Mouse (Mus musculus) limb, embryonic 13.5 days (tissue): ENCODE measurements around the gene D17Wsu92e. TPM values are rescaled to one million over a fixed set of nuclear protein-coding genes. Genes with fewer than 3 reads are reported as not detected.
A peak's percentile ranks its signal among the peaks of the same experiment; 100 is the strongest.

Experiments used
- ATAC-seq: fragments of 200-750 bp; cut with Nextera tagmentation; 2 replicates; pipeline ENCODE4 v1.8.0; 2017; ENCODE audit warnings: low read depth, moderate number of reproducible peaks, moderate TSS enrichment; ENCODE audit not compliant: low FRiP score
- H3K27ac ChIP-seq: fragments of 300-500 bp; sonication (generic); 2 replicates; pipeline ENCODE4 v1.5.1; 2015; ENCODE audit warnings: inconsistent platforms, mild to moderate bottlenecking, moderate library complexity
- H3K27me3 ChIP-seq: fragments of 300-500 bp; sonication (generic); 2 replicates; pipeline ENCODE4 v1.6.1; 2015; ENCODE audit warnings: mild to moderate bottlenecking, inconsistent platforms
- H3K36me3 ChIP-seq: fragments of 300-500 bp; sonication (generic); 2 replicates; pipeline ENCODE4 v1.6.1; 2015; ENCODE audit warnings: inconsistent platforms, mild to moderate bottlenecking, moderate library complexity
- H3K4me1 ChIP-seq: fragments of 300-500 bp; sonication (generic); 2 replicates; pipeline ENCODE4 v1.6.1; 2015; ENCODE audit warnings: inconsistent platforms
- H3K4me2 ChIP-seq: fragments of 300-500 bp; sonication (generic); replicated peaks from 2 replicates; pipeline ENCODE4 v1.6.1; 2015; ENCODE audit warnings: inconsistent platforms, mild to moderate bottlenecking, moderate library complexity
- H3K4me3 ChIP-seq: fragments of 300-500 bp; sonication (generic); 2 replicates; pipeline ENCODE4 v1.5.1; 2015; ENCODE audit warnings: moderate library complexity, mild to moderate bottlenecking, inconsistent platforms
- H3K9ac ChIP-seq: fragments of 300-500 bp; sonication (generic); 2 replicates; pipeline ENCODE4 v1.6.1; 2015; ENCODE audit warnings: mild to moderate bottlenecking, inconsistent platforms
- H3K9me3 ChIP-seq: fragments of 300-500 bp; sonication (generic); 2 replicates; pipeline ENCODE4 v1.6.1; 2016; ENCODE audit warnings: inconsistent platforms
- WGBS: fragments of 180-500 bp; shearing (Covaris S2); methylation state at CpG from one replicate; pipeline ENCODE4 v1.1.7; 2015; 5-methylcytosine and 5-hydroxymethylcytosine counted together
- polyA plus RNA-seq: library from polyadenylated mRNA; unstranded; fragments of >200 nt; fragmentation: Nextera tagmentation; extraction: Ambion mirVana; gene quantifications from 2 replicates; pipeline ENCODE4 v1.2.1, GENCODE M21; 2015

D17Wsu92e gene
- polyA plus RNA-seq, 1 experiment from 2014 or later: 18.2 TPM

- Histone ChIP-seq H3K4me3 (no peak overlapping the region), H3K4me2 (peak overlapping the region; percentile 50), H3K36me3 (peaks cover 7% of the 10 kb centered on the region), H3K4me1 (peaks cover 57% of the 10 kb centered on the region), H3K27ac (peak overlapping the region; percentile 97), H3K9me3 (no peaks in the 10 kb centered on the region), H3K9ac (peak overlapping the region; percentile 20; the same call in 1 of the 2 replicates), H3K27me3 (no peaks in the 10 kb centered on the region)
- 10% methylated on average over 11 of the region's 11 CpGs for WGBS
- ATAC-seq: no peak
These were observed 23.0 kb downstream of the D17Wsu92e start for GRCm38 (mm10) chr17:27797341-27797872.

GRCm38 (mm10) chr17:27796780-27797179 is 23.7 kb downstream of the D17Wsu92e start:
- H3K4me2 ChIP-seq: peak overlapping the region; percentile 50

GRCm38 (mm10) chr17:27793144-27793543 is 27.3 kb downstream of the D17Wsu92e start:
- Histone ChIP-seq H3K9me3 (no peaks in the 10 kb centered on the region), H3K36me3 (peaks cover 21% of the 10 kb centered on the region), H3K27ac (no peak overlapping the region), H3K4me1 (peaks cover 37% of the 10 kb centered on the region), H3K9ac (no peak overlapping the region), H3K27me3 (no peaks in the 10 kb centered on the region), H3K4me3 (no peak overlapping the region), H3K4me2 (no peak overlapping the region)
- WGBS: 87% methylated on average over 6 of the region's 6 CpGs
- ATAC-seq: no peak

More at GRCm38 (mm10) chr17:27796780-27797179, 23.7 kb downstream of the D17Wsu92e start:
- no peak overlapping the region for H3K4me3 ChIP-seq
- peak; percentile 85 for ATAC-seq
- no peaks in the 10 kb centered on the region for H3K9me3 ChIP-seq
- WGBS: 27% methylated on average over 6 of the region's 6 CpGs
- peaks cover 7% of the 10 kb centered on the region for H3K36me3 ChIP-seq
- H3K4me1 ChIP-seq: peaks cover 57% of the 10 kb centered on the region
- H3K27me3 ChIP-seq: no peaks in the 10 kb centered on the region
- H3K9ac ChIP-seq: no peak overlapping the region
- peak overlapping the region; percentile 97; the same call in 1 of the 2 replicates for H3K27ac ChIP-seq

- Histone ChIP-seq H3K9me3 (no peaks in the 10 kb centered on the region), H3K36me3 (peaks cover 21% of the 10 kb centered on the region), H3K9ac (no peak overlapping the region), H3K4me3 (no peak overlapping the region), H3K4me1 (peaks cover 31% of the 10 kb centered on the region), H3K27ac (no peak overlapping the region), H3K27me3 (no peaks in the 10 kb centered on the region), H3K4me2 (no peak overlapping the region)
- no peak for ATAC-seq
- 77% methylated on average over 4 of the region's 4 CpGs for WGBS
These were observed 27.9 kb downstream of the D17Wsu92e start for GRCm38 (mm10) chr17:27792516-27792915.

GRCm38 (mm10) chr17:27791556-27791955 is 28.9 kb downstream of the D17Wsu92e start:
- H3K27me3 ChIP-seq: no peaks in the 10 kb centered on the region
- no peak for ATAC-seq
- H3K9ac ChIP-seq: no peak overlapping the region
- WGBS: 84% methylated on average over 2 of the region's 2 CpGs
- H3K4me3 ChIP-seq: no peak overlapping the region
- H3K36me3 ChIP-seq: peaks cover 21% of the 10 kb centered on the region
- no peaks in the 10 kb centered on the region for H3K9me3 ChIP-seq
- no peak overlapping the region for H3K27ac ChIP-seq
- no peak overlapping the region for H3K4me2 ChIP-seq
- peaks cover 21% of the 10 kb centered on the region for H3K4me1 ChIP-seq

- no peak overlapping the region for H3K4me2 ChIP-seq
- H3K27me3 ChIP-seq: no peaks in the 10 kb centered on the region
- H3K36me3 ChIP-seq: peaks cover 24% of the 10 kb centered on the region
- 92% methylated on average over 2 of the region's 2 CpGs for WGBS
- H3K27ac ChIP-seq: no peak overlapping the region
- H3K9ac ChIP-seq: no peak overlapping the region
- peaks cover 15% of the 10 kb centered on the region for H3K4me1 ChIP-seq
- no peak overlapping the region for H3K4me3 ChIP-seq
- no peak for ATAC-seq
- no peaks in the 10 kb centered on the region for H3K9me3 ChIP-seq
These were observed 29.5 kb downstream of the D17Wsu92e start for GRCm38 (mm10) chr17:27790976-27791375.

GRCm38 (mm10) chr17:27790015-27790414 is 30.4 kb downstream of the D17Wsu92e start:
- H3K4me1 ChIP-seq: peaks cover 12% of the 10 kb centered on the region
- H3K9me3 ChIP-seq: no peaks in the 10 kb centered on the region
- H3K4me3 ChIP-seq: no peak overlapping the region
- no peak for ATAC-seq
- H3K9ac ChIP-seq: no peak overlapping the region
- 88% methylated on average over 5 of the region's 5 CpGs for WGBS
- H3K36me3 ChIP-seq: peaks cover 34% of the 10 kb centered on the region
- H3K27me3 ChIP-seq: no peaks in the 10 kb centered on the region
- H3K27ac ChIP-seq: peak overlapping the region; percentile 33; the same call in 1 of the 2 replicates
- H3K4me2 ChIP-seq: no peak overlapping the region

- no peak overlapping the region for H3K27ac ChIP-seq
- no peak for ATAC-seq
- H3K9ac ChIP-seq: no peak overlapping the region
- H3K27me3 ChIP-seq: no peaks in the 10 kb centered on the region
- 90% methylated on average over 6 of the region's 6 CpGs for WGBS
- H3K4me1 ChIP-seq: peaks cover 12% of the 10 kb centered on the region
- H3K4me2 ChIP-seq: no peak overlapping the region
- no peaks in the 10 kb centered on the region for H3K9me3 ChIP-seq
- no peak overlapping the region for H3K4me3 ChIP-seq
- H3K36me3 ChIP-seq: peaks cover 48% of the 10 kb centered on the region
These were observed 31.8 kb downstream of the D17Wsu92e start for GRCm38 (mm10) chr17:27788456-27789172.

GRCm38 (mm10) chr17:27783567-27783966 is 36.9 kb downstream of the D17Wsu92e start:
- ATAC-seq: no peak
- Histone ChIP-seq H3K4me1 (no peaks in the 10 kb centered on the region; the same call in 1 of the 2 replicates), H3K4me2 (no peak overlapping the region), H3K9me3 (no peaks in the 10 kb centered on the region), H3K4me3 (no peak overlapping the region), H3K36me3 (peaks cover 45% of the 10 kb centered on the region), H3K27ac (no peak overlapping the region), H3K9ac (no peak overlapping the region), H3K27me3 (no peaks in the 10 kb centered on the region)
- 79% methylated on average over 4 of the region's 4 CpGs for WGBS

GRCm38 (mm10) chr17:27781059-27781687 is 39.3 kb downstream of the D17Wsu92e start:
- ATAC-seq: no peak
- Histone ChIP-seq H3K4me1 (peaks cover 6% of the 10 kb centered on the region; the same call in 1 of the 2 replicates), H3K9ac (no peak overlapping the region), H3K27ac (no peak overlapping the region; the same call in 1 of the 2 replicates), H3K9me3 (no peaks in the 10 kb centered on the region), H3K27me3 (no peaks in the 10 kb centered on the region), H3K4me3 (no peak overlapping the region), H3K4me2 (no peak overlapping the region), H3K36me3 (peaks cover 55% of the 10 kb centered on the region)
- WGBS: 86% methylated on average over 5 of the region's 5 CpGs

GRCm38 (mm10) chr17:27779755-27780154 is 40.7 kb downstream of the D17Wsu92e start:
- H3K4me3 ChIP-seq: no peak overlapping the region
- 81% methylated on average over 3 of the region's 3 CpGs for WGBS
- no peak overlapping the region for H3K4me2 ChIP-seq
- H3K9ac ChIP-seq: no peak overlapping the region
- no peak for ATAC-seq
- H3K4me1 ChIP-seq: peaks cover 6% of the 10 kb centered on the region; the same call in 1 of the 2 replicates
- H3K27me3 ChIP-seq: no peaks in the 10 kb centered on the region
- H3K9me3 ChIP-seq: no peaks in the 10 kb centered on the region
- no peak overlapping the region for H3K27ac ChIP-seq
- peaks cover 48% of the 10 kb centered on the region for H3K36me3 ChIP-seq

GRCm38 (mm10) chr17:27778671-27779355 is 41.6 kb downstream of the D17Wsu92e start:
- no peak overlapping the region for H3K27ac ChIP-seq

More at GRCm38 (mm10) chr17:27778671-27779355, 41.6 kb downstream of the D17Wsu92e start:
- Histone ChIP-seq H3K9me3 (no peaks in the 10 kb centered on the region), H3K27me3 (no peaks in the 10 kb centered on the region), H3K4me2 (no peak overlapping the region), H3K4me3 (no peak overlapping the region), H3K36me3 (peaks cover 47% of the 10 kb centered on the region), H3K4me1 (peaks cover 7% of the 10 kb centered on the region), H3K9ac (no peak overlapping the region)
- 92% methylated on average over 9 of the region's 9 CpGs for WGBS
- no peak for ATAC-seq
